Mouse (Mus musculus) adrenal gland, postnatal 10 days (tissue): Measurements from ENCODE around the gene Apba2. TPM values are rescaled to one million over a fixed set of nuclear protein-coding genes. Genes with fewer than 3 reads are reported as not detected.

Source experiments
- DNase-seq: peaks from one replicate; pipeline ENCODE4 v3.0.0; 2021; ENCODE audit warnings: mixed read lengths
- total RNA-seq, 2 experiments: library from RNA; stranded (reverse); gene quantifications; 2 replicates each; pipeline ENCODE4 v1.2.3; 2021

The Apba2 gene
- total RNA-seq, 2 experiments from 2014 or later: 1.3 to 2.9 TPM

DNA sequence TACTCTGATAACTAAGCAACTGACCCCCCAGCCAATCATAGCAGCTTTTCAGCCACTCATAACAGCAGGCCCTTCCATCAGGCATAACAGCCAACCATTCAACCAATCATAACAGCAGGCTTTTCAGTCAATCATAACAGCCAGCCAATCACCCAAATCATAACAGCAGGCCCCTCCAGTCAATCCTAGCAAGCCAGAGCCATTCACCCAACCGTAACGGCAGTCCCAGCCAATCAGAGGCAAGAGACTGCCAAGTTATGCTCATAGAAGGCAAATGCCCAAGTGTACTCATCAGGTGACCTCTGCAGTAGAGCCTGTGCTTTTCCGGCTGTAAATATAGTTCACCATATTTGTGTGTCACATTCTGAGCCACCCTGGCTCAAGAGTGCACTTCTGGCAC lies 85.1 kb downstream of the Apba2 start:
- DNase-seq: no peak

DNA sequence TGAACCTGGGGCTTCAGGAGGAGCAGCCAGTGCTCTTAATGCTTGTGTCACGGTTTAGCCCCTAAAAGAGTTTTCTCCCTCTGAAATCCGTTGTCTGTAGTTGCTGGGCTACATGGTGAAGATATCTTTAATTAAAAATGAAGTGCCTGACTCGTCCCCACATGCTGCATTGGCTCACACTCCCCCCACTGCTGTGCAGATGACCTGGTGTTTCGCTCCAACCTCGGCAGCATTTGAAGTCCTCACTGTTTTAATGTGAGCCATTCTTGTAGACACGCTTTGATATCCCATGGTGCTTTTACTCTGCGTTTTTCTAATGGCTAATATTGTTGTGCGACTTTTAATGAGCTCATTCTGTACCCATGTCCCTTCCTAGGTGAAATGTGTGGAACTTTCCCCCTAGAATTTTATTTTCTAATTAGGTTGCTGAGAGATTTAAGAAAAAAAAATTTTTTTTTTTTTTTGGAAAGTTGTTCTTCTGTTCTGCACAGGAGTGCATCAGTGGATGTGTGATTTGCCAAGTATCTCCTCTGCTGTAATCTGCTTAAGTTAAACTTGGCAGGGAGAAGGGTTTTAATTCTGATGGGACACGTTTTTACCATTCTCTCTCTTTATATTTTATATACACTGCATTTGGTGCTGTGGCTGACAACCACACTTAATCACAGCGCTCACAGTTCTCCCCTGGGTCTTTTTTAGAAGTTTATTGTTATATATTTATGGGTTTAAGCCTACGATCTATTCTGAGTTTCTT lies 87.3 kb downstream of the Apba2 start:
- DNase-seq: no peak

DNA sequence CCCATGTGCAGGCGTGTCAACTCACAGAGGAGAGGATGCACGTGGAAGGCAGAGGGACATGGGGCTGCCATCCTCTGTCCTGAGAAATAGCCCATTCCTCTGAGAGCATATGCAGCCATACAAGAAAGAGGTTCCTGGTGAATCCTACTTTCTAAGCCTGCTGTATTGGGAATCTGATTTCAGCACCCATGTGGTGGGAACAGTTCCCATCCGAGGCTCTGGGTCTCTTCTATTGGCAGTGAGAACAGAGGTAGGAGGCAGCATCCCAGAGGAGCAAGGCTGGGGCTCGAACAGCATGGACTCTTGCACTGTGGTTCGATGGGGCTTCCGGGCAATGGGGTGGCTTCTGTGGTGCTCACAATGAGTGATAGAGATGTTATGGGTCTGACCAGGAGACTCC lies 93.8 kb downstream of the Apba2 start:
- DNase-seq: no peak

DNA sequence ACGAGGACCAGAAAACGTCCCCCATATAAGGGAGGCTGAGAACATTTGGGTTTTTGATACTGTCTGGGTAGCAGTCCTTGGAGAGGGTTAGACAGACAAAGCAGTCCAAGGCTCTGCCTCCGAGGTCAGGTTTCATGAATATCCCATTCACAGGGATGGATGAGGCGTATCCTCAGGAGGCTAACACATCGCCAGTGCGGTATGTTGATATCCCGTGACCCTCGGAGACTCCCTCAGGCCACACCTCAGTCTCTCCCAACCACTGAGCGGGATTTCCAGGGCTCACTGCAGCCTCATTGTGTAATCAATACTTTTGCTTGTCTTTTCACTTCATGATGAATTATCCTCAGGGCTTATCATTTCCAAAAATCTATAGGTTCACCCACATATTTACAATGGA lies 95.1 kb downstream of the Apba2 start:
- DNase-seq: no peak

DNA sequence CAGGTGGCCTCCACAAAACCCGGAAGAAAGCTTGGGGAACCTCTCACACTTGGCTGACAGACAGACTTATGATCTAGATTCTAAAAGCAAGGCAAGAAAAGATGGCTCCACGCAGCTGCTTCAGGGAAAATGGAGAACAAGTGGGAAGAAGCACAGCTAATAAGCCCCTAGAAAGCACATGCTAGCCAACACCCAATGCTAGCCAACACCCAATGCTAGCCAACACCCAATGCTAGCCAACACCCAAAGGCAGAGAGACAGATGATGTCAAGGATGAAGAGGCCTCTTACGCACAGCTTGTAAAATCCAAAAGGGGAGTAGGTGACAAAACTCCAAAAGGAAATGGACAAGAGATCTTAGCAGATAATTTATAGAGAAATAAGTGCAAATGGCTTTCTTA lies 108.4 kb downstream of the Apba2 start:
- no peak for DNase-seq

DNA sequence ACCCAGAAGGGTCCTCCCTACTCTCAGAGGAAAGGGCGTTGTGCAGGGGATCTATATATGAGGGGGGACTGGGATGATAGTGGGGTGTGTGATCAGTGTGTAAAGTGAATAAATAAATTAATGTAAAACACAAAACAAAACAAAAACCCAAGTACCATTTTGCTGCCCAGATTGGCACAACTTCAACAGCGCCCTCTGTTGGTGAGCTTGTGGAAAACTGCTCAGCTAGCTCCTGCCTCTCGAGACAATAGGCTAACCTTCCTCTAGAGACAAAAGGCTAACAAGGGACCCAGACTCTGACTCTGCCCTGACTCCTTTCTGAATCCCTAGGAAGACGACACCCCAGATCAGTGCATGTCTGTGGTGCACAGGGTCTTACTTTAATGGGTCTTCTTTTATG lies 109.4 kb downstream of the Apba2 start:
- peak; percentile 33 for DNase-seq

DNA sequence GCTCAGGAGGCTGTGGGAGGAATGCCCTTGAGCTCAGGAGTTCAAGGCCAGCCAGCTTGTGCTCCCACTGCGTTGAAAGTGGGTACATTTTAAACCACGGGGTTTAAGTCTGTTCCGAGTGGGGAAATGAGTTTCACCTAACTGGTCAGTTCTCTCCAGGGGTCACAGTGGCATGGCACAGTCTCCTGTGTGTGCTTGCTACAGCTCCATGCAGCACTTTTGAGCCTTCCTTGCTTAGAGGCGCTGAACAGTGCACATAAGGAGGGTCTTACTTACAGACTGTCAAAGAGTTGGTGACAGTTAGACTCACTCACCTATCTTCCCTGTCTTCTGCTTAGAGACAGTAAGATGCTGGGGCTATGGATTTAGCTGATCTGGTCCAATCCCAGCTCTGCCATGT lies 117.8 kb downstream of the Apba2 start:
- no peak for DNase-seq

DNA sequence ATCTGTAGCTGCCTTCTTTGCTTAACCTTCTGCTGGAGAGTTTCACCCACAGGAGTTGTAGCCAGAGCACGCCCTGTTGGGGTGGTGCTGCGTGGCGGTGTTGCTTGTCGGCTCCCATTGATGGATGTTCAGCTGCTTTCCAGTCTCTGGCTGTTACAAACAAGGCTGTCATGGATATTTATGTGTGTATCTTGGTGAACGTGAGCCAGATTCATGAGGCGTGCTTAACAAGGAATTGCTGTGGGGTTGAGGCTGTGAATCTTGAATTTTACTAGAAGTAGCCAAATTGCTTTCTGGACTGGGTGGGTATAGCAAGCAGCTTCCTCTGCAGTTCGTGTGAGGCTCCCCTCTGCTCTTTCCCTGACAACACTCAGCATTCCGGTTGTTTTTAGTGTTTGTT lies 125.0 kb downstream of the Apba2 start:
- no peak for DNase-seq

DNA sequence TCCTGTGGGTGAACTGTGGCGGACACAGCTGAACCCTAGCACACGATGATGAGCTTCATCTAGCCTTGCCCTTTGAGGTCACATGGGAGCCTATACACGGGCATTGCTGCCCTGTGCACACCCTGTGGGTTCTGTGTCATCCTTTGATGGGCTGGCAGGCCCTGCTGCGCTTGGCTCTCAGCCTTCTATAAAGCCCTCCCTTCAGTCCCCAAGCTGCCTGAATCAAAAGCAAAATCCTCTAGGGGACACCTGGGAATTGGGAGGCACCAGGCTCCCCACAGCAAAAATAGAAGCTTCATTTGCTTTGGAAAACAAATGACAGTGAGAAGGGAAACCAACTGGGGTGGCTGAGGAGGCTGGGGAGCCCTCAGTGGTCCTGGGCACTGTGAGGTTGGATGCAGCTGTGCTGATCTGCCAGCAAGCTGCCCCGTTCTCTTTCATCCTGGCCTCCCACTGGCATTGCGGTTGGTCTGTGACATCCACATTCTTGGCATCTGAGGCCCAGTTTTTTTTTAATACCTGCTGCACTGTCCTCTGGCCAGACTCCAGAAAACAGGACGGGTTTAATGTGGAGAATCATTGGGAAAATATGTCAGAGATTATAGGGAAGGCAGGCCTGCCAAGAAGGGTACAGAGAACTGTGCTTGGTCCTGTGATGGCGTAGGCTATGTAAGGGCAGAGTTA lies 126.6 kb downstream of the Apba2 start:
- no peak for DNase-seq

DNA sequence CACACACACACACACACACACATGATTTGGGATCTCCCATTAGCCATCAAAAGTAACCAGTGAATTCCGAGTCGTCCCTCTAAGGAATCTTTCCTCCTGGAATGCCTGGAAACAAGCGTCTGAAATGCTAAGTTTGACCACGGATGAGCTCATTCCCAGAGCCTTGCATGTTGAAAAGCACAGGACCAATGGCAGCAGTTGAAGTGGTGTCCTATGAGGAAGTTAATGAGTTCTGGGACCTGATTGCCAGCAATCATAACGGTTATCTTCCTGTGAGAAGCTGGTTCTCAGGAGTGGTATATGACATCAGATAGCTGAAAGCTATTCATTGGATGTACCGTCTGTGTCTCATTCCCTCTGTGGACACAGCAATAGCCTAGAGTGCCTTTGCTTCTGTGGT lies 129.2 kb downstream of the Apba2 start:
- DNase-seq: no peak

DNA sequence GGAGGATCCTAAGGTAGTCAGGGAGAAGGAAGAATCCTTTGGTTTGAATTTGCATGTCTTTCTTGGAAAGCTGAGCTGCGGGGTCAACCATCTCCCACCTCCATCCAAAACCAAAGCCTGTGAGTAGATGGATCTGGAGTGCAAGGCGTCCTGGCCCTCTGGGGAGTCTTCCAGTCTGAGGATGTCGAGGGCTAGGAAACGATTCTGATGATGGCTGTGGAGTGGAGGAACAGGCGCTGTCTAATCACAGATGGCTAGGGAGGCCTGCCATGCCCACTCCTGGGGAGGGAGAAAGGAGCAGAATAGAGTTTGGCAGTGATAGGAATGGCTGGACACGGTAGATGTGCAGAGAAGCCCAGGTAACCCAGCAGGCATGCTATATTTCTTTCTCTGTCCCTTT lies 129.6 kb downstream of the Apba2 start:
- no peak for DNase-seq

DNA sequence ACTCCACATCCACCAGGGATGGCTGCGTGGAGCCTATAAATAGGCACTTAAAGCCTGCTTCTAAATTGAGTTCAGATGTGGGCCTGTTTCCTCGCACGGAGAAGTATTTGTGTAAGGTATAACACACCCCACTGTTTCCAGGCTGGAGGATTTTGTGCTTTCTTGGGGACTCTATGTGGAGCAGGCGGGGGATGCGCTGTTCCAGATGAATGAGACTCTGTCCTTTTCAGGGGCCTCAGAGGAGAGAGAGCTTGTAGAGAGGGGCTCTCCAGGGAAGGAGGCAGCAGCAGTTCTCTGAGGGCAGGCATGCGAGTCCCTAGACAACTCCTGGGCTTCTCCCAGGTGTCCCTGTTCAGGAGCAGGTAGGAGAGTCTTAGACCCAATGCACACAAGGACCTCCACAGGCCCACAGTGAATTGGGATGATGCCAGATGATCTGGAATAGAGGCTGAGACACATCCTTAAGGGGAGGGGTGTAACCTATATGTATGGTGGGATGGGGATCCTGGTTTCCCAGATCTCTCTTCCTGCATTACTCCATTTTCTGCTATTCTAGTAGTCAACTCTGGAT lies 130.4 kb downstream of the Apba2 start:
- no peak for DNase-seq

DNA sequence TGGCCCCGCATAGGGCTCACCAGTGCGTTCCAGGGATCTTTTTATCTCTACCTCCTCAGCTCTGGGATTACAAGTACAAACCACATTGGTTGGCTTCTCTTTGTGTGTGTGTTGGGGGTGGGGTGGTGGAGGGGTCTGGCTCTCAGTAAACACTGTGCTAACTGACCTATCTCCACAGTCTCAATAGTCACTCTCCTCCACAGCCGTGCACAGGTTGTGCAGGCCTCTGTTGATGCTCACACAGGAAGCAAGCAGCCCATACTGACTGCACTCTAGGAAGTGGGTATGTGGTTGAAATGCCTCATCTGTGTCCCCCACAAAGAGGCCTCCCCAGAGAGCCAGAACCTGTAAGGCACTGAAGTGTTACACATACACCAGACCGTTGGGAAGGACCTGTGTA lies 131.7 kb downstream of the Apba2 start:
- DNase-seq: no peak

DNA sequence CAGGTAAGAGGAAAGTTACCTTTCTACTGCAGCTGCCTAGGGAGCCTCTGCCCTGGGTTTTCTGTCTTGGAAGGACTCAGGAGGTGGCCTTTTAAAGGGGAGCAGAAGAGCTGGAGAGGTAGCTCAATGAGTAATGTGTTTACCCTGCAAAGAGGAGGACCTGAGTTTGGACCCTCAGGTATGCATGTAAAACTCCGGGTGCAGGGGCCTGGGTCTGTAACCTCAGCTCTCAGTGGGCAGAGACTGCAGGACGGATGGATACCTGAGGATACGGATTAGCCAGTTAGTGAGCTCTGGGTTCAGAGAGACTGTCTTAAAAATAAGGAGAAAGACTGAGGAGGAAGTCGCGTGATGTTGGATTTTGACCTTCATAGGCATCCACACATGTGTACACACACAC lies 132.4 kb downstream of the Apba2 start:
- DNase-seq: no peak

DNA sequence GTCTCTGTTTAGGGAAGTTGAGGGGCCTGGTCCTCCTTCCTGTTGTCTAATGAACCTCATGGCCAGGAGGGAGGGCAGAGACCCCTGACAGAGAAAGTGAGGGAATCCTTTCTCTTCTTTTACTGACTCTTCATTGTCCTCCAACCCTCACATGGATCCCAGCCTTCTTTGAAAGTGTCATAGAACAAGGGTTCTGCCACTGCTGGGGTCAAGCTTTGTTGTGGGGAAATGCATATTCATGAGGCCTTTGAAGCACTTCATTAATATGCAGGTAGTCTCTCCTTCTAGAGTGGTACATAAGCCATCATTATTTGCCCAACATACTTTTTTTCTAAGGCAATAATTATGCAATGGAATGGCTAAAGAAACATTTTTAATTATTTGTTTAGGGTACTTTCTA lies 133.0 kb downstream of the Apba2 start:
- DNase-seq: no peak

DNA sequence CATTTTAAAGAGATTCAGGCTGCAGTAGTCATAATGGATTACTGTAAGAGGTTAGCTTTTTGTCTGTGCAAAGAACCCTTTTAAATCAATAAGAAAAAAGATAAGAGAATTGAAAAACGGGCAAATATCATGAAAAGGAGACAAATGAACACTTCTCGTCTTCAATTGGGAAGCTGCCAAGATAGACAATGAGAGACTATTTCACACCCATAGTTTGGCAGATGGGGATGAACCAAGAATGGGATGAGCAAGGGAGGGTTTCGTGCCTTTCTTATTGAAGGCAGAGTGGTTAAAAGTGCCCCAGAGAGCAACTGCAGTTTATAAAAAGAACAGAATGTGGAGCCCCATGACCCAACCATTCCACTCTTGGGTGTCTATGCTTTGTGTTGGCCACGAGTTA lies 137.4 kb downstream of the Apba2 start:
- DNase-seq: no peak

DNA sequence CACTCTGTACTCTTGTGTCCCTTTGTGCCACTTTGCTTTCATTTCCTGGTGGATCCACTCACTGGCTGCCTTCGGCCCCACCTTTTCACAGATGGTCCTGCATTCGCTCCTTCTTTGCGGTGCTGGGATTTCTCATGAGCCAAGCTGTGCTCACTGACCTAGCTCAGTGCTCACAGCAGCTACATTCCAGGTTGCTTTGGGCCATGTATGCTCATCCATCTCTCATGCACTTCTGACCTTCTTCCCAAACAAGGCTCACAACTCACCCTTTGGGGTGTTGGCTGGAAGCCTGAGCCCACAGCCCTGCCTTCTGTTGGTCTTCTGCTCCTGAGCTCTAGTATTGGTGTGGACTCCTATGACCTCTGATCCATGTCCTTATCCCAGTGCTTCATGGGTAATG lies 139.1 kb downstream of the Apba2 start:
- DNase-seq: no peak

DNA sequence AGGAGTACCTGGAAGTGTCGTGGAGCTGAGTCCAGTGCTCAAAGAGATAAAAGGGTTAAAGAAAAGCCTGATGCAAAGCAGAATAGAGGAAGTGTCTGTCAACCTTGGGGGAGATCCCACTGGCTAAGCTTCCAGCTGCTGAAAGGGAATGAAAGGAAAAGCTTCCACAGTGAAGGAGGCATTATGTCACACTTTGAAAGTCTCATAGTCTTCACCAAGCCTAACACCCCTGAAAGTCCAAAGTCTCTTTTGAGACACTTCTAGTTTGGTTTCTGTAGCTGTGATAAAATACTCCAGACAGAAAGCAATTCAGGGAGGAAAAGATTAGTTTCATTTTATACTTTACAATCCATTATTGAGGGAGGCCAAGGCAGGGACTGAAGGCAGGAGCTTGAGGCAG lies 141.4 kb downstream of the Apba2 start:
- no peak for DNase-seq

DNA sequence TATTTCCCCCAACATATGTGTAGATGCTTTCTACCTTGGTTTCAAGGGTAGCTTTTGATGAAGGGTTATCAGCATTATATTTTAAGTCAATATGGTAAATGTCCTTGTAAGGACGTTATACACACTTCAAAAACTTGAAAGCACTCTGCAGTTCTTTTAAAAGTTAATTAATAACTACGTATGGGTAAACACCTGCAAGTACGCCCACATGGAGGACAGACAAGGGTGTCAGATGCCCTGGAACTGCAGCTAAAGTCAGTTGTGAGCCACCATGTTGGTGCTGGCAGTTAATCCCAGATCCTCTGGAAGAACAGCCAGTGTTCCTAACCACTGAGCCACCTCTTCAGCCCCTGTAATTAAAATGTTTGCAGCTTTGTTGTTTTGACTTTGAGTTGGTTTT lies 144.0 kb downstream of the Apba2 start:
- no peak for DNase-seq

DNA sequence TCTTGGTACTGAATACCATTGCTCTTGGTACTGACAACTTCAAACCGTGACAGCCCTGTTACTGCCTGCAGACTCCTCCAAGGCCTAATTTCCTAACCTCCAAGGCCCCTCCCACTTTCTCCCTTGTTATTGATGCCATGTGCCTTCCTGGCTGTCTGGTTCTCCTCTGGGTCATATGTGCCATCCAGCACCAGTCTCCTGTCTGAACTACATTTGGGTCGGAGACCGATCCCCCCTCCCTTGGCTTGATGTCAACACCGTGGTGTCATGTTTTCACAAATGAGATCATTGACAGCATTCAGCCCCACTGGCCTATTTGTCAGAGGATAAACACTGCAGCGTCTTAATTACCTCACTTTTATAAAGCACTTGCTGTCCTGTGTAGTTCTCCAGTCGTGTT lies 144.5 kb downstream of the Apba2 start:
- DNase-seq: no peak

DNA sequence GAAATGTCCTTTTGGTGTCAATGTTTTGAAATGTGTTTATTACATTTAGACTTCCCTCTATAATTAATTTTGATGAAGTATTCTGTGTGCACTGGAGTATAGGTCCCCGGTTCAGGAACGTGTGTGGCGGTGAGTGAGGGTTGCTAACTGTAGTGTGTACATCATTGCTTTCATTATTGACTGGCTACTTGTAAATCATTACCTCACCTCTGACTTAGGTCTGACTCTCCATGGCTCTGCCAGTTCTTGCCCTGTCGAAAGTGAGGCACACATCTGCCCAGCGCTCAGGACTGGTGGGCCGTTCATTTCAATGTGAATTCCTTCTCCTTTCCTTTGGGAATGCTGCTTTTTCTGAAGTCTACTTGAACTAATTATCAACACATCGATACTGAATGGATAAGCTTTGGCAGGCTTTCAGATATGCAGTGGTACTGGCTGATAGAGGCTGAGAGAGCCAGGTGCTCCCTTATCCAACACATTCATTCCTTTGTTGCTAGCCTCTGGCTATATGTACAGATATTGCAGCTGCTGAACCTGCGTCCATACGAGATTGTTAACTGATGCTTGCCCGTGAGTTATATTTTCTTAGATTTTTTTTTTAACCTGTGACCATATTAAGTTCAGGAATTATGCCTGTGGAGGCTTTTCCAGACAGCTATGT lies 147.6 kb downstream of the Apba2 start:
- DNase-seq: no peak

DNA sequence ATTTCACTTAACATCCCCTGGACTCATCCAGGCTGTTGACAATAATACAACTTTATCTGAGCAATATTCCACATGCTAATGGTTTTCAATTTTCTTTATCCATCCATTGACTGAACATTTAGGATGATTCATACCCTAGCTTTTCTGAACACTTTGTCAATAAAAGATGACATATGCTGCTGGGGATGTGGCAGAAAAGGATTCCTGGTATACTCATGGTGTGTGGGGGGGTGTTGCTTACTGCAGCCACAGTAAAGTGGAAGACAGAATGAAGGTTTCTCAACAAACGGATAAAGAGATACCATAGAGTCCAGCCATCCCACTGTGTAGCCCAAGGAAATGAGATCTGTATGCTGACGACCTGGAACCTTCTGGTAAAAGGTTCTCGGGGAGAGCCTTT lies 150.5 kb downstream of the Apba2 start:
- DNase-seq: no peak

DNA sequence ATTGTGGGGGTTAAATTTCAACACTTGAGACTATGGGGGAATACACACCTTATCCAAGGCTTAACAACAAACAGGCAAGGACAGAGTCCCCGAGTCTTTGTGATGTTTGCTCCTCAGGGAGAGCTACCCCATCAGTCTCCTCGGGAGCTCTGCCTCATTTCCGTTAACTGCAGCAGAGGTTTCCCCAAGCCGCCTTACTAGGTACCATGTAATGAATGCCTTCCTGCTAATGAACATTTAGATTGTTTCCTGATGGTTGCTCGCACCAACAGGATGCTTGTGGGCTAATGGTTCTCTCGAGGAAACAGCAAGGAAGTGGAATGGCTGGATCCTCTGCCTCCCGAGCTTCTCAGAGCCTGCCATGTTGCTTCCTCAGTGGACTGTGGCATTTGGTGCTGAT lies 155.3 kb downstream of the Apba2 start:
- DNase-seq: no peak
